Mouse (Mus musculus) embryonic facial prominence, embryonic 12.5 days (tissue): ENCODE results near the gene Srd5a3. TPM values are rescaled to one million over a fixed set of nuclear protein-coding genes. Genes with fewer than 3 reads are reported as not detected.

Source experiments
- ATAC-seq: fragments of 200-750 bp; cut with Nextera tagmentation; 2 replicates; pipeline ENCODE4 v1.8.0; 2017; ENCODE audit not compliant: insufficient number of reproducible peaks, insufficient read depth, low FRiP score, low TSS enrichment
- H3K27ac ChIP-seq: fragments of 300-500 bp; sonication (generic); 2 replicates; pipeline ENCODE4 v1.5.1; 2016; ENCODE audit warnings: mild to moderate bottlenecking
- H3K27me3 ChIP-seq: fragments of 300-500 bp; sonication (generic); 2 replicates; pipeline ENCODE4 v1.6.1; 2016; ENCODE audit warnings: mild to moderate bottlenecking, moderate library complexity
- H3K36me3 ChIP-seq: fragments of 300-500 bp; sonication (generic); 2 replicates; pipeline ENCODE4 v1.6.1; 2016; ENCODE audit warnings: mild to moderate bottlenecking
- H3K4me1 ChIP-seq: fragments of 300-500 bp; sonication (generic); 2 replicates; pipeline ENCODE4 v1.6.1; 2016
- H3K4me2 ChIP-seq: fragments of 300-500 bp; sonication (generic); replicated peaks from 2 replicates; pipeline ENCODE4 v1.6.1; 2016; ENCODE audit warnings: mild to moderate bottlenecking, moderate library complexity
- H3K4me3 ChIP-seq: fragments of 300-500 bp; sonication (generic); 2 replicates; pipeline ENCODE4 v1.5.1; 2016; ENCODE audit warnings: mild to moderate bottlenecking
- H3K9ac ChIP-seq: fragments of 300-500 bp; sonication (generic); 2 replicates; pipeline ENCODE4 v1.6.1; 2016; ENCODE audit warnings: mild to moderate bottlenecking, moderate library complexity
- H3K9me3 ChIP-seq: fragments of 300-500 bp; sonication (generic); 2 replicates; pipeline ENCODE4 v1.6.1; 2016; ENCODE audit warnings: mild to moderate bottlenecking, moderate library complexity
- WGBS: fragments of 180-500 bp; shearing (Covaris S2); methylation state at CpG from one replicate; pipeline ENCODE4 v1.1.7; 2016; 5-methylcytosine and 5-hydroxymethylcytosine counted together
- polyA plus RNA-seq: library from polyadenylated mRNA; unstranded; fragments of >200 nt; fragmentation: Nextera tagmentation; extraction: Ambion mirVana; gene quantifications from 2 replicates; pipeline ENCODE4 v1.2.1, GENCODE M21; 2016

The Srd5a3 gene
- polyA plus RNA-seq, 1 experiment from 2014 or later = 29.8 TPM

GRCm38 (mm10) chr5:76177664-76178063 is 37.6 kb downstream of the Srd5a3 start:
- Histone ChIP-seq H3K9ac (no peak overlapping the region), H3K36me3 (no peaks in the 10 kb centered on the region), H3K27ac (no peak overlapping the region), H3K9me3 (no peaks in the 10 kb centered on the region), H3K4me2 (no peak overlapping the region), H3K4me3 (no peak overlapping the region), H3K4me1 (peaks cover 14% of the 10 kb centered on the region), H3K27me3 (no peaks in the 10 kb centered on the region)
- 82% methylated on average over 7 of the region's 7 CpGs for WGBS
- ATAC-seq = no peak

DNA sequence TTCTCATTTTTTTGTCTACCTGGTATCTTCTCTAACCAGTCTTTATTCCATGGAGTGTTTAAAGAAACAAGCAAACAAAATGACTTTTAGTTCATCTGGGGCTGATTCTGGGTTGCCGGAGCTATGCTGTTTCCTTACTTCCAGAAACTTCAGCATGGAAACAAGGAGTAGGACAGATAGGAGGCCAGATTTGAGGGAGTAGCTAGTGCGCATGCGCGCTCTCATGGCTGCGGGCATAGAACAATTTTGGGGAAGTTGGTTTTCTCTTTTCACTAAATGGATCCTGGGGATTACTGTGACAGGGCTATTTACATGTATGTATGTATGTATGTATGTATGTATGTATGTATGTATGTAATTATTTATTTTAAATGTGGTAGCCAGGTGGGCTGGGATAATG is 39.1 kb downstream of the Srd5a3 start:
- peaks cover 20% of the 10 kb centered on the region for H3K4me1 ChIP-seq
- no peak overlapping the region for H3K4me3 ChIP-seq
- H3K27ac ChIP-seq = no peak overlapping the region
- no peaks in the 10 kb centered on the region for H3K36me3 ChIP-seq
- H3K27me3 ChIP-seq = no peaks in the 10 kb centered on the region
- H3K4me2 ChIP-seq = no peak overlapping the region
- no peak overlapping the region for H3K9ac ChIP-seq
- WGBS = 95% methylated on average over 5 of the region's 5 CpGs
- no peak for ATAC-seq
- H3K9me3 ChIP-seq = no peaks in the 10 kb centered on the region

DNA sequence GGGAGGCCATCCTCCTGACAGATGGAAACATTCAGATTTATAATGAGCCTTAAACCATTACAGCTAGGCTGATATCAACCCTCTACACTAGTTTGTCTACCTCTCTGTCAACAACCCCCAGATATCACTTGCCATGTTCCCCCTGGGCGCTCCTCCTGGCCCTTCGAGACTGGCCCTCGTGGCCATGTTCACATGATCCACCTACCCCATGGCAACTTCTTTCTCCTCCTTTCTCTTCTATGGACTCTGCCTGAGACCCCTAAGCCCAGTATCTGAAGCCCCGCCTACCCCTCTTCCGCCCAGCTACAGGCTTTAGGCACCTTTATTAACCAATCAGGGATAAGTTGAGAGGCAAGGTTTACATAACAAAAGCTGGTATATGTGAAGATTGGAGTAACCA is 39.7 kb downstream of the Srd5a3 start:
- Histone ChIP-seq H3K4me2 (no peak overlapping the region), H3K27ac (no peak overlapping the region), H3K4me3 (no peak overlapping the region), H3K9me3 (no peaks in the 10 kb centered on the region), H3K27me3 (no peaks in the 10 kb centered on the region), H3K9ac (no peak overlapping the region), H3K36me3 (no peaks in the 10 kb centered on the region), H3K4me1 (peaks cover 20% of the 10 kb centered on the region)
- no peak for ATAC-seq
- WGBS = 89% methylated on average over 5 of the region's 5 CpGs

DNA sequence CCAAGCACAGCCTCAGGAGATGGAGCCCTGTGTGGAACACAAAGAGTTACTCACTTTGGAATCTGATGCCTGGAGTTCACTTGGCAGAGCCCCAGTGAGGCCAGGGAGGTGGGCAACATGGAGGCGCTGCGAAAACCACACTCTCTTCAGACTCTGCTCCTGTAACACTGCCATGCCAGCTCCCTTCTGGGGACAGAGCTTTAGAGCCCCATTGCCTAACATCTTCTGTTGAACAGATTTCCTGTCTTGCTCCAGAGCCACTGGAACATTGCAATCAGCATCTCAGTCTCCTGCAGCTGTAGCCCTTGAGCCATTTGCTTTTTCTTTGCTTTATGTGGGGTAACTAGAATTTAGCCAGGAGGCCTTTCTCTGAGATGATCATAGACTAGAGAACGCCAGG is 42.3 kb downstream of the Srd5a3 start:
- WGBS = 43% methylated on average over 3 of the region's 3 CpGs
- no peaks in the 10 kb centered on the region for H3K9me3 ChIP-seq
- peaks cover 27% of the 10 kb centered on the region for H3K4me1 ChIP-seq
- 0 out of 2 replicates have a peak overlapping the region, but pooled peaks have one; percentile 41 for H3K27ac ChIP-seq
- no peak overlapping the region for H3K9ac ChIP-seq
- ATAC-seq = no peak
- H3K27me3 ChIP-seq = no peaks in the 10 kb centered on the region
- H3K4me3 ChIP-seq = no peak overlapping the region
- no peak overlapping the region for H3K4me2 ChIP-seq
- 0 out of 2 replicates have a peak, but pooled peaks cover 5% of the 10 kb centered on the region for H3K36me3 ChIP-seq

DNA sequence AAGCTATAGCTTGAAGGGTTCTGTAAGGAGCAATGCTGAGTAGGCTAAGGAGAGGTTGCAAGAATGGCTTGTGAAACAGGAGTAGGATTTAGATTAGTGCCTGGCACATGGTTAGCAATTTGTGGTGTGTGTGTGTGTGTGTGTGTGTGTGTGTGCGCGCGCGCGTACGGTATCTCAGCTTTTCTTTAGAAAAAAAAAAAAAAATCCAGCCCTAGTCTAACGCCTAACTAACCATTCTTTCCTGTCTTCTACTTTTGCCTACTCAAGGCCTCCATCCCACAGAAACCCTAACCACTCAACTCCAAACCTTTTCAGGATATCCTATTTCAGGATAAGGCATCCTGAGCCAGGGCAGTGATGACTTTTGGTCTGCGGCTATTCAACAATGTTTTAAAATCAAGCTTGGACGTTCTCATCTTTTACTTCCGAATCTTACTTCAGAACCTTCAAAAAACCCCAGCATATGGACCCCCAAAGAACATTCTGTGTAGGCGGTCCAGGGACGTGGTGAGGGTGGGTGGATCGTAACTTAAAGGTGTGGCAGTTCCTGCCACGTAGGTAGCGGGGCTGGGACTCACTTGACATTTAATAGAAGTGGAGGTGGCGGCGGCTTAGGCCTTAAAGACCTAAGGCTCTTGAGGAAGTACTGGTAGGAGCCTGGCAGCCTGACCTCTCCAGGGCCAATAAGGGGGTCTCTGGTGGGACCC is 43.1 kb downstream of the Srd5a3 start:
- ATAC-seq = no peak; the same call in 1 of the 2 replicates
- peak overlapping the region; percentile 97; the same call in 1 of the 2 replicates for H3K9ac ChIP-seq
- WGBS = 39% methylated on average over 17 of the region's 17 CpGs
- H3K4me1 ChIP-seq = peaks cover 27% of the 10 kb centered on the region
- H3K36me3 ChIP-seq = 0 out of 2 replicates have a peak, but pooled peaks cover 5% of the 10 kb centered on the region
- H3K9me3 ChIP-seq = no peaks in the 10 kb centered on the region
- H3K4me2 ChIP-seq = peak overlapping the region; percentile 78
- peak overlapping the region; percentile 95 for H3K4me3 ChIP-seq
- peak overlapping the region; percentile 97; the same call in 1 of the 2 replicates for H3K27ac ChIP-seq
- H3K27me3 ChIP-seq = no peaks in the 10 kb centered on the region

DNA sequence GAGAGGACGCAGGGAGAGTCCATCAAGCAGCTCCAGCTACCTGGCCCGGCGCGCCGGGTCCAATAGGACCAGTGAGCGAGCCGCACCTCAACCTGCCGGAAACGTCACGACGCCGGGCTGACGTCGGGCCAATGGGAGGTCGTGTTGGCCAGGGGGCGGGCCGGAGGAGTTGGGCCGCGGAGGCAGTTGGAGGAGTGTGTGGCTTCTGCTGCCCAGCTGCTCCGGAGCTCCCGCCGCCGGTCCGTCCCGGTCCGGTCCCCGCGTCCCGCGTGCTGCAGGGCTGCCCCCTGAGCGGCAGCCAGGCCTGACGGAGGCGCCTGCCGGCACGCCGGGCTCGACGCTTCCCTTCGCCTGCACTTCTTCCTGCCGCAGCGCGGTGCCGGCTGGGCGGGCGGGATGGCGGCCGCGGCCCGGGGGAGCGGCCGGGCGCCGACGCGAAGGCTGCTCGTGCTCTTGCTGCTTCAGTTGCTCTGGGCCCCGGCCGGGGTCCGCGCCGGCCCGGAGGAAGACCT is 43.7 kb downstream of the Srd5a3 start, which contains the start of gene Tmem165:
Tmem165 (plus strand) TSS at position 131 of the 512 bp plus-strand sequence.
- under 1% methylated on average over 62 of the region's 62 CpGs for WGBS
- peak within 1 kb of the TSS; percentile 97 for H3K9ac ChIP-seq
- H3K4me1 ChIP-seq = peaks cover 27% of the 10 kb centered on the region
- H3K4me3 ChIP-seq = peak within 1 kb of the TSS; percentile 95
- peak; percentile 95 for ATAC-seq
- H3K27ac ChIP-seq = peak within 1 kb of the TSS; percentile 97
- no peaks in the 10 kb centered on the region for H3K27me3 ChIP-seq
- peak within 1 kb of the TSS; percentile 78 for H3K4me2 ChIP-seq
- H3K36me3 ChIP-seq = 0 out of 2 replicates have a peak, but pooled peaks cover 5% of the 10 kb centered on the region
- H3K9me3 ChIP-seq = no peaks in the 10 kb centered on the region

DNA sequence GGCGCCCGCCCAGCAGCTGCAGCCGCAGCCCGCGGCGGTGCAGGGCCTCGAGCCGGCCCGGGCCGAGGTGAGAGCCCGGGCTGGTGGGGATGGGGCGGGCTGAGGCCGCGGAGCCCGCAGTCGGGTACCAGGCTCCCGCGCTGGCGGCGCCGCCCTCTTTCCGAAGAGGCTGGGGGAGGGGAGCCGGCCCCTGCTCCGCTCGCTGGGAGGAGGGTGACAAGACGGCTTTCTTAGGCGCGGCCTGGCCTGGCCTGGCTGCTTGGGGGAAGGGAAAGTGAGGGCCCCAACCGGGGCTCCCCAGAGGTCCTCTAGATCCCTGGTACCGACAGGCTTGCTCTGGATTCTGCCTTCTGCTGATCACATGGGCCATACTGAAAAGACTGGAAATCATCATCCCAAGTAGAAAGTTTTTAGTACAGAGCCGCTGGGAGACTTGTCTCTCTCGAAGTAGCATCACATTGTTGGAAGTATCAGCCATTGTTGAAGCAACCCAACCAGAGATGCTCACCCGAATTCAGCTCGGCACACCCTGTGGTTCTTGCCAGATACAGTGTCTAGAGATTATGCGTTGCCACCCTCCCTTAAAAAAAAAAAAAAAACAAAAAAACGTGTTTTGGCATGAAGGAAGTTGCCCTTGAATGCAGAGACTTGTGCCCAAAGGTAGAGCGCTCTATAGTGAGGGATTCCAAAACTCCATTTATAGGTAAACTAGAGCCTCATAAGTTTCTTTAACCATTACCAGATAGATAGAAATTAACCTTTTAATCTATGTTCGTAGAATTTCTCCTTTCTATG is 44.4 kb downstream of the Srd5a3 start:
- WGBS = 4% methylated on average over 38 of the region's 38 CpGs
- peak overlapping the region; percentile 97 for H3K27ac ChIP-seq
- H3K36me3 ChIP-seq = 0 out of 2 replicates have a peak, but pooled peaks cover 5% of the 10 kb centered on the region
- peak overlapping the region; percentile 97 for H3K9ac ChIP-seq
- peak overlapping the region; percentile 95 for H3K4me3 ChIP-seq
- ATAC-seq = peak; percentile 90
- H3K27me3 ChIP-seq = no peaks in the 10 kb centered on the region
- no peaks in the 10 kb centered on the region for H3K9me3 ChIP-seq
- peak overlapping the region; percentile 78 for H3K4me2 ChIP-seq
- H3K4me1 ChIP-seq = peaks cover 31% of the 10 kb centered on the region

DNA sequence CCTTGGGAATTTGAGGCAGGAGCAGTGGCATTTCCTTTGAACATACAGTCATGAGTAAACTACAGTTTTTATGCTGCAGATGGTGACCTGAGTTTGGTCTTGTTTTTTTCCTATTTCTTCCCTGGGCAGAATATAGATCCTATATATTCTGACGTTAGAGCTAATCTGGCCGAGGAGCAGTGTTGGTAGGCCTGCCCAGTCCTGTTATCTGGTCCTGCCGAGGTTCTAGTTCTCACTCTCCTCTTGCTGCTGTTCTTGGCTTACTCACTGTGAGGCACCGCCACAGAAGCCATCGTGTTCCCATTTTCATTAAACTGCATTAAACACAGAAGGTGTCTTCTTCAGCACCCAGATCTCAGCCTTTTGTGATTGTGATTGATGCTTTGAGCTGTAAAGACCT is 47.8 kb downstream of the Srd5a3 start:
- H3K4me2 ChIP-seq = no peak overlapping the region
- H3K9ac ChIP-seq = no peak overlapping the region
- H3K4me1 ChIP-seq = peaks cover 34% of the 10 kb centered on the region
- no peaks in the 10 kb centered on the region for H3K9me3 ChIP-seq
- H3K27ac ChIP-seq = no peak overlapping the region
- no peak overlapping the region for H3K4me3 ChIP-seq
- H3K36me3 ChIP-seq = peaks cover 14% of the 10 kb centered on the region; the same call in 1 of the 2 replicates
- H3K27me3 ChIP-seq = no peaks in the 10 kb centered on the region
- 87% methylated on average over 5 of the region's 5 CpGs for WGBS
- no peak for ATAC-seq

- H3K27me3 ChIP-seq = no peaks in the 10 kb centered on the region
- H3K4me3 ChIP-seq = no peak overlapping the region
- peaks cover 23% of the 10 kb centered on the region for H3K4me1 ChIP-seq
- no peak for ATAC-seq
- H3K4me2 ChIP-seq = no peak overlapping the region
- H3K9me3 ChIP-seq = no peaks in the 10 kb centered on the region
- H3K9ac ChIP-seq = no peak overlapping the region
- 90% methylated on average over 4 of the region's 4 CpGs for WGBS
- no peak overlapping the region for H3K27ac ChIP-seq
- H3K36me3 ChIP-seq = peaks cover 20% of the 10 kb centered on the region; the same call in 1 of the 2 replicates
These were observed 50.5 kb downstream of the Srd5a3 start for GRCm38 (mm10) chr5:76190609-76191008.

DNA sequence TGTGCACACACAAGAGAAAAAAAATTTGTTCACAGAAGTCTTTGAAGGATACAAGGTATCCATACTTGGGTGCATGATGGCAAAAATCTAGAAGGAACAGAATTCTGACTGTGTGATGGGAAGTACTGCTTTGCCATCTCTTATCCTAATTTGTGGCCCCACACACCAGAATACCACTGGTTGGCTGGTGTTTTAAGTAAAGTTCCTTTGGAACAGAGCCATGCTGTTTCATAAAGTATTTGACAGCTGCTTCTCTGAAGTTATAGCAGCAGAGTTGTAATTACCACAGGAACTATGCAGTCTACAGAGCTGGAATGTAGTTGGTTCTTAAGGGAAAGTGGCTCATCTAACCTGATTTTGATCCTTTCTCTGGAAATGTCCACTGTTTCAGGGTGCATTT is 53.0 kb downstream of the Srd5a3 start:
- no peaks in the 10 kb centered on the region for H3K27me3 ChIP-seq
- H3K4me1 ChIP-seq = peaks cover 15% of the 10 kb centered on the region; the same call in 1 of the 2 replicates
- ATAC-seq = no peak
- H3K27ac ChIP-seq = no peak overlapping the region
- H3K9me3 ChIP-seq = no peaks in the 10 kb centered on the region
- no peak overlapping the region for H3K4me2 ChIP-seq
- no peak overlapping the region for H3K4me3 ChIP-seq
- no peak overlapping the region for H3K9ac ChIP-seq
- H3K36me3 ChIP-seq = peaks cover 23% of the 10 kb centered on the region

GRCm38 (mm10) chr5:76194377-76194945 is 54.4 kb downstream of the Srd5a3 start:
- no peak for ATAC-seq
- Histone ChIP-seq H3K4me2 (no peak overlapping the region), H3K27ac (no peak overlapping the region), H3K4me3 (no peak overlapping the region), H3K9ac (no peak overlapping the region), H3K9me3 (no peaks in the 10 kb centered on the region), H3K36me3 (peaks cover 23% of the 10 kb centered on the region), H3K4me1 (peaks cover 11% of the 10 kb centered on the region; the same call in 1 of the 2 replicates), H3K27me3 (no peaks in the 10 kb centered on the region)
- WGBS = 88% methylated on average over 6 of the region's 6 CpGs
